Mouse (Mus musculus): ENCODE measurements around the gene Kcnn4. TPM values are rescaled to one million over a fixed set of nuclear protein-coding genes. Genes with fewer than 3 reads are reported as not detected.

The Kcnn4 gene
- 3.0 and 11.2 TPM in 2 replicates for polyA plus RNA-seq (2015; fragmentation: Nextera tagmentation; extraction: Ambion mirVana)

DNA sequence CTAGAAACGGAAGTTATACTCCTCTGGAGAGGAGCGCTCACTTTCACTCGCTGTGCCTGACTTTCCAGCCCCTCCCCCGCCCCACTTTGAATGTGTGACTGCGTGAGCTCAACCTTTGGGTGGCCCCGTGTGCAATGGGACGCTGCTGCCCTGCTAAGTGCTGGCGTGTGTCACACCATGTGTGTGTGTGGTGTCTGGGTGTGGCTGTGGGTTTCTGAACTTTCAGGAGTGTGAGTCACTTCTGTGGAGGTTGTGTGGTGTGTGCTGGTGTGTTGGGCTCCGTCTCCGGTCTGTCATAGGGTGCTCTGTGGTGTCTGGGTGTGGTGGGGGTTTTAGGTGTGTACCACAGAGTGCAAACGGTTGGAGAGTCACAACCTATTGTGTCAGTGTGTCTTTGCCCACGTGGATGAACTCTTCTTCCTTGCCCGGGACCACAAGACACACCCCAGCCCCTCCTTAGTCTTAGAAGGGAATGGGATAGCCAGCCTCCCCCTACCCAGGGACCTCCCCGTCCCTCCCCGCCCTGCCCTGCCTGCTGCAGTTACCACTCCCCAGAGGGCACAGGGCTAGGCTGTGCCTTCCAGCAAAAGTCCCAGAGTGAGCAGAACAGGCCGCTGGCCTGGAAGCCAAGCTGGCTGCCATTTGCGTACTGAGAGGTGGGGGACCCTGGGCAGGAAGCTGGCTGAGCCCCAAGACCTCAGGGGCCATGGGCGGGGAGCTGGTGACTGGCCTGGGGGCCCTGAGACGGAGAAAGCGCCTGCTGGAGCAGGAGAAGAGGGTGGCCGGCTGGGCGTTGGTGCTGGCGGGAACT is at the start of gene Kcnn4:
Gene Kcnn4, plus strand, starts transcription at position 533 of the 811 bp plus-strand sequence.
- Histone ChIP-seq H3K9me3 (replicated peaks) (no peaks in the 10 kb centered on the region), H3K9ac (replicated peaks) (no peak within 1 kb of the TSS), H3K4me1 (peaks cover 7% of the 10 kb centered on the region; the same call in 1 of the 2 replicates), H3K36me3 (no peaks in the 10 kb centered on the region), H3K4me2 (peak within 1 kb of the TSS; percentile 11), H3K27ac (replicated peaks) (no peak within 1 kb of the TSS), H3K4me3 (replicated peaks) (no peak within 1 kb of the TSS), H3K27me3 (replicated peaks) (no peaks in the 10 kb centered on the region)
- 45% methylated on average over 23 of the region's 23 CpGs for WGBS
- ATAC-seq (ENCODE audit: low FRiP score): no peak

GRCm38 (mm10) chr7:24322593-24322992 is 47.5 kb upstream of the Kcnn4 start:
- ATAC-seq (ENCODE audit: low FRiP score): no peak

GRCm38 (mm10) chr7:24325197-24325596 is 44.9 kb upstream of the Kcnn4 start:
- peaks cover 12% of the 10 kb centered on the region for H3K4me1 ChIP-seq
- H3K4me2 ChIP-seq: peak overlapping the region; percentile 60
- no peak overlapping the region; the same call in 1 of the 2 replicates for H3K27ac ChIP-seq (replicated peaks)
- H3K9ac ChIP-seq (replicated peaks): no peak overlapping the region
- WGBS: 70% methylated on average over 6 of the region's 6 CpGs
- H3K36me3 ChIP-seq: no peaks in the 10 kb centered on the region
- H3K4me3 ChIP-seq (replicated peaks): no peak overlapping the region; the same call in 1 of the 2 replicates
- no peak for ATAC-seq (ENCODE audit: low FRiP score)
- H3K27me3 ChIP-seq (replicated peaks): 0 out of 2 replicates have a peak, but pooled peaks cover 5% of the 10 kb centered on the region
- 0 out of 2 replicates have a peak, but pooled peaks cover 8% of the 10 kb centered on the region for H3K9me3 ChIP-seq (replicated peaks)

More at GRCm38 (mm10) chr7:24322593-24322992, 47.5 kb upstream of the Kcnn4 start:
- no peaks in the 10 kb centered on the region for H3K36me3 ChIP-seq
- no peak overlapping the region for H3K9ac ChIP-seq (replicated peaks)
- no peak overlapping the region for H3K4me2 ChIP-seq
- H3K9me3 ChIP-seq (replicated peaks): 0 out of 2 replicates have a peak, but pooled peaks cover 8% of the 10 kb centered on the region
- peaks cover 12% of the 10 kb centered on the region for H3K4me1 ChIP-seq
- no peak overlapping the region for H3K27ac ChIP-seq (replicated peaks)
- H3K27me3 ChIP-seq (replicated peaks): peaks cover 10% of the 10 kb centered on the region; the same call in 1 of the 2 replicates
- WGBS: 82% methylated on average over 4 of the region's 4 CpGs
- H3K4me3 ChIP-seq (replicated peaks): no peak overlapping the region

- Histone ChIP-seq H3K27ac (replicated peaks) (peak overlapping the region; percentile 58), H3K9me3 (replicated peaks) (0 out of 2 replicates have a peak, but pooled peaks cover 8% of the 10 kb centered on the region), H3K4me3 (replicated peaks) (peak overlapping the region; percentile 32), H3K9ac (replicated peaks) (peak overlapping the region; percentile 34), H3K4me2 (peak overlapping the region; percentile 60), H3K27me3 (replicated peaks) (0 out of 2 replicates have a peak, but pooled peaks cover 3% of the 10 kb centered on the region), H3K36me3 (no peaks in the 10 kb centered on the region), H3K4me1 (peaks cover 12% of the 10 kb centered on the region)
- WGBS: 10% methylated on average over 13 of the region's 13 CpGs
- peak; percentile 79 for ATAC-seq (ENCODE audit: low FRiP score)
Measured at GRCm38 (mm10) chr7:24325675-24326128, 44.4 kb upstream of the Kcnn4 start.

GRCm38 (mm10) chr7:24326273-24327135 is 43.6 kb upstream of the Kcnn4 start:
- peak; percentile 67; the same call in 1 of the 2 replicates for ATAC-seq (ENCODE audit: low FRiP score)
- H3K4me2 ChIP-seq: peak overlapping the region; percentile 60
- peak overlapping the region; percentile 34; the same call in 1 of the 2 replicates for H3K9ac ChIP-seq (replicated peaks)
- peak overlapping the region; percentile 32 for H3K4me3 ChIP-seq (replicated peaks)
- 35% methylated on average over 20 of the region's 20 CpGs for WGBS
- peak overlapping the region; percentile 58; the same call in 1 of the 2 replicates for H3K27ac ChIP-seq (replicated peaks)
- no peaks in the 10 kb centered on the region for H3K36me3 ChIP-seq
- peaks cover 12% of the 10 kb centered on the region for H3K4me1 ChIP-seq
- H3K9me3 ChIP-seq (replicated peaks): 0 out of 2 replicates have a peak, but pooled peaks cover 8% of the 10 kb centered on the region
- H3K27me3 ChIP-seq (replicated peaks): no peaks in the 10 kb centered on the region

- H3K27me3 ChIP-seq (replicated peaks): no peaks in the 10 kb centered on the region
- H3K36me3 ChIP-seq: no peaks in the 10 kb centered on the region
- 0 out of 2 replicates have a peak, but pooled peaks cover 8% of the 10 kb centered on the region for H3K9me3 ChIP-seq (replicated peaks)
- H3K4me1 ChIP-seq: peaks cover 12% of the 10 kb centered on the region
- no peak overlapping the region for H3K4me2 ChIP-seq
- WGBS: 90% methylated on average over 14 of the region's 14 CpGs
- no peak overlapping the region for H3K27ac ChIP-seq (replicated peaks)
- no peak for ATAC-seq (ENCODE audit: low FRiP score)
- no peak overlapping the region for H3K9ac ChIP-seq (replicated peaks)
- H3K4me3 ChIP-seq (replicated peaks): no peak overlapping the region
Measured at GRCm38 (mm10) chr7:24327281-24327975, 42.6 kb upstream of the Kcnn4 start.

DNA sequence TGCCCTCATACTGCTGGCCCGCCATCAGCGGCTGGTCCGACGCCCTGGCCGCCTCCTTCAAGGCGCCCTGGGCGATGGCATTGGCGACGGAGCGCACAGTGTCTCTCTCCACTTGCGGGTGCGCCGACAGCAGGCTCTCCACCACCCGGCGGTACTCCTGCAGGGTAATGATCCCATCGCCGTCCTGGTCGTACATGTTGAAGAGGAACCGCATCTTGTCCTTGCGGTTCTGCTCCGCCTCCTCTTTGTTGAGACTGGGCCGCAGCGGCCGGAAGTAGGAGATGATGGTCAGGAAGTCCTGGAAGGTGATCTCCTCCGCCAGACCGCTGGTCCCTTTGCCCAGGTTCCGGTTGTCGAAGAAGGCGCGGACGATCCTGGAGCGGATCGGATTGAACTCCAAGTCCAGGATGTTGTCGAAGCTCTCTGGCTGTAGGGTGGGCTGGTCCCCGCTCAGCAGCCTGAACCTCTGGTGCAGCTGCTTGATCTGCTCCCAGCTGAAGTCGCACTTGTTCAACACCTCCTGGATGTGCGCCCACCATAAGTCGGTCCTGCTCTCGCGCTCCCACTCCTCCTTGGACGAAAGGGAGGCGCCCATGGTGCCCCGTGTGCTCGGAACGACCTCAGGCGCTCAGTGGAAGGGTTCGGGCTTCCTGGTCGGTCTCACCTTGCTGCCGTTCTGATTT is 36.6 kb upstream of the Kcnn4 start, which contains the start of gene Tescl:
Gene Tescl, minus strand, starts transcription at position 633 of the 683 bp plus-strand sequence.
- 48% methylated on average over 49 of the region's 49 CpGs for WGBS
- Histone ChIP-seq H3K27ac (replicated peaks) (no peak within 1 kb of the TSS), H3K4me3 (replicated peaks) (peak within 1 kb of the TSS; percentile 12; the same call in 1 of the 2 replicates), H3K4me2 (peak within 1 kb of the TSS; percentile 23; the same call in 1 of the 2 replicates), H3K9ac (replicated peaks) (no peak within 1 kb of the TSS), H3K36me3 (no peaks in the 10 kb centered on the region), H3K9me3 (replicated peaks) (no peaks in the 10 kb centered on the region), H3K4me1 (no peaks in the 10 kb centered on the region), H3K27me3 (replicated peaks) (peaks cover 19% of the 10 kb centered on the region)
- ATAC-seq (ENCODE audit: low FRiP score): no peak

DNA sequence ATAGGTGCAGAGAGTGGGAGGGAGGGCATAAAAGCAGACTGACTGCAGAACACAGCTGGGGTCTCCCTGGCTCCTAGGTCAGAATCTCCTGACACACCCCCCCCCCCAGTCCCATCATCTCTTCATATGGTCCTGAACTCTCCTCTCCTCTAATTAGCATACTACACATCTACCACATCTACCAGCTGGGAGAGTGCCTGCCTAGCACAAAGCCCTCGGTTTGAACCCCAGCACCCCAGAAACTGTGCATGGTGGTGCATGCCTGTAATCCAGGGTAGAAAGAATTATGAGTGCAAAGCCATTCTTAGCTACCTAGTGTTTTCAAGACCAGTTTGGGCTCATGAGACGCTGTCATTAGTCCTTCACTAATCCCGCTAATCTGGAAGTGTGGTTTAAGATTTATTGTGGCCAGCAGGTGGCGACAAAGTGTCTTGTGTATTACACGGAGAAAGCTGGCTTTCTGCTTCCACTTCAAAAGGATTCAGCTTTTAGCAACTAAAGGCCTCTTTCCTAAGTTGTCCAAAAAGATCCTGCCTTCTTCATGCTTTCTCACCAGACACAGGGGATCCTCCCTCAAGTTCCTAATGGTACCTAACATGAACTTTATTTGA is 34.3 kb upstream of the Kcnn4 start:
- no peak overlapping the region for H3K4me2 ChIP-seq
- WGBS: 11% methylated on average over 5 of the region's 5 CpGs
- H3K9me3 ChIP-seq (replicated peaks): 0 out of 2 replicates have a peak, but pooled peaks cover under 1% of the 10 kb centered on the region
- H3K36me3 ChIP-seq: no peaks in the 10 kb centered on the region
- peaks cover 19% of the 10 kb centered on the region for H3K27me3 ChIP-seq (replicated peaks)
- no peak overlapping the region for H3K27ac ChIP-seq (replicated peaks)
- no peaks in the 10 kb centered on the region for H3K4me1 ChIP-seq
- no peak; the same call in 1 of the 2 replicates for ATAC-seq (ENCODE audit: low FRiP score)
- no peak overlapping the region for H3K9ac ChIP-seq (replicated peaks)
- no peak overlapping the region for H3K4me3 ChIP-seq (replicated peaks)

DNA sequence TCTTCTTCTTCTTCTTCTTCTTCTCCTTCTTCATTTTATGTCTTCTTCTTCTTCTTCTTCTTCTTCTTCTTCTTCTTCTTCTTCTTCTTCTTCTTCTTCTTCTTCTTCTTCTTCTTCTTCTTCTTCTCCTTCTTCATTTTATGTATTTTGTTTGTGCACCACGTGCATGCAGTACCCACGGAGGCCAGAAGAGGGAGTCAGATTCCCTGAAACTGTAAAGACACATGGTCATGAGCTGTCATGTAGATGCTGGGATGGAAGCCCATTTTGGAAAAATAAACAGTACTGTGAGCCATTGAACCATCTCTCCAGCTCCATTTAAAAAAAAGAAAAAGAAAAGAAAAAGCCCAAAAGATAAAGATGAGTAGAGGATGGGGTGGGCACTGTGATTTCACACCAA is 31.8 kb upstream of the Kcnn4 start:
- H3K4me1 ChIP-seq: no peaks in the 10 kb centered on the region
- 0 out of 2 replicates have a peak, but pooled peaks cover 2% of the 10 kb centered on the region for H3K9me3 ChIP-seq (replicated peaks)
- H3K4me3 ChIP-seq (replicated peaks): no peak overlapping the region
- no peak overlapping the region for H3K4me2 ChIP-seq
- no peak overlapping the region for H3K9ac ChIP-seq (replicated peaks)
- ATAC-seq (ENCODE audit: low FRiP score): no peak
- H3K27ac ChIP-seq (replicated peaks): no peak overlapping the region
- no peaks in the 10 kb centered on the region for H3K36me3 ChIP-seq
- H3K27me3 ChIP-seq (replicated peaks): peaks cover 14% of the 10 kb centered on the region
- 39% methylated on average over 2 of the region's 2 CpGs for whole genome bisulfite sequencing
